In genomic region chr1:154149431-154150143, GRCm38 (mm10) we compare ENCODE assay signal across 8 mouse cellular contexts. TPM values are rescaled to one million over a fixed set of nuclear protein-coding genes. Genes with fewer than 3 reads are reported as not detected.
A peak's percentile ranks its signal among the peaks of the same experiment; 100 is the strongest.
DNase-seq lines count a peak whose midpoint lies in the region; ATAC-seq and TF ChIP-seq lines count a peak whose summit lies in the region.

No protein-coding gene starts in this region.

- H3K79me2 ChIP-seq in liver, adult 2 months (ENCODE audit: control insufficient read depth, insufficient read depth, low read length): no peaks in the 10 kb centered on the region

- no peak for TF ChIP-seq POLR2A in liver, adult 2 months (IDR thresholded peaks at IDR 0.05; ENCODE audit: extremely low read depth, insufficient read depth, low read length)

- peak overlapping the region; percentile 79 for H3K27ac ChIP-seq in liver, adult 2 months (replicated peaks; ENCODE audit: insufficient read depth, low read depth, low read length)
- peak overlapping the region; percentile 54; the same call in 1 of the 2 replicates for H3K27ac ChIP-seq in forebrain, postnatal 0 days (ENCODE audit: low read depth, low read length)
- peak overlapping the region; percentile 62 for H3K27ac ChIP-seq in midbrain, postnatal 0 days (ENCODE audit: low read depth, low read length)

- WGBS in liver, adult 2 months: 47% methylated on average over 1 of the region's 1 CpGs
- WGBS in forebrain, postnatal 0 days: 59% methylated on average over 1 of the region's 1 CpGs
- 63% methylated on average over 1 of the region's 1 CpGs for whole genome bisulfite sequencing in midbrain, postnatal 0 days

- H3K4me3 ChIP-seq in liver, adult 2 months (ENCODE audit: insufficient read depth, low read depth, low read length): no peak overlapping the region
- no peak overlapping the region for H3K4me3 ChIP-seq in forebrain, postnatal 0 days (ENCODE audit: low read depth, low read length)
- no peak overlapping the region for H3K4me3 ChIP-seq in midbrain, postnatal 0 days (ENCODE audit: low read depth, low read length)

- H3K9ac ChIP-seq in liver, adult 2 months (ENCODE audit: low read depth, low read length): peak overlapping the region; percentile 52; the same call in 1 of the 2 replicates
- no peak overlapping the region for H3K9ac ChIP-seq in forebrain, postnatal 0 days
- no peak overlapping the region for H3K9ac ChIP-seq in midbrain, postnatal 0 days (replicated peaks; ENCODE audit: low read length, poor library complexity, severe bottlenecking)

- no peak for TF ChIP-seq CTCF in liver, adult 2 months (IDR thresholded peaks at IDR 0.05; ENCODE audit: low read depth, low read length)
- TF ChIP-seq CTCF in forebrain, postnatal 0 days (IDR thresholded peaks at IDR 0.05; ENCODE audit: low read depth): no peak
- no peak for TF ChIP-seq CTCF in midbrain, postnatal 0 days (IDR thresholded peaks at IDR 0.05)

- H3K4me2 ChIP-seq in forebrain, postnatal 0 days (ENCODE audit: low read depth): no peak overlapping the region
- H3K4me2 ChIP-seq in midbrain, postnatal 0 days (ENCODE audit: low read depth, low read length, poor library complexity, severe bottlenecking): no peak overlapping the region

- peak; percentile 45; the same call in 1 of the 2 replicates for ATAC-seq in forebrain, postnatal 0 days
- ATAC-seq in midbrain, postnatal 0 days (ENCODE audit: low FRiP score): no peak

- H3K36me3 ChIP-seq in liver, adult 2 months (ENCODE audit: control insufficient read depth, insufficient read depth, low read length): no peaks in the 10 kb centered on the region
- H3K36me3 ChIP-seq in forebrain, postnatal 0 days (ENCODE audit: insufficient read depth): no peaks in the 10 kb centered on the region
- no peaks in the 10 kb centered on the region for H3K36me3 ChIP-seq in midbrain, postnatal 0 days (ENCODE audit: insufficient read depth, low read length)

- no peaks in the 10 kb centered on the region for H3K9me3 ChIP-seq in forebrain, postnatal 0 days (ENCODE audit: low read length)
- H3K9me3 ChIP-seq in midbrain, postnatal 0 days (ENCODE audit: low read length): no peaks in the 10 kb centered on the region

- peak; percentile 0 for DNase-seq in gastrocnemius, adult 18-20 months (ENCODE audit: low spot score)
- no peak for DNase-seq in gastrocnemius, postnatal 10 days
- DNase-seq in liver, adult 2 months (ENCODE audit: extremely low read depth, low read depth, low spot score): no peak
- no peak for DNase-seq in liver
- no peak for DNase-seq in forebrain, postnatal 0 days
- no peak for DNase-seq in midbrain, postnatal 0 days (ENCODE audit: low spot score)
- no peak for DNase-seq in urinary bladder, adult 18-20 months (ENCODE audit: low spot score in 2 of 2)
- no peak for DNase-seq in embryo, embryonic 9.5 days (ENCODE audit: extremely low spot score)

- peaks cover 18% of the 10 kb centered on the region for H3K4me1 ChIP-seq in liver, adult 2 months (ENCODE audit: control insufficient read depth, insufficient read depth, low read length)
- H3K4me1 ChIP-seq in forebrain, postnatal 0 days (ENCODE audit: insufficient read depth): no peaks in the 10 kb centered on the region; the same call in 1 of the 2 replicates
- H3K4me1 ChIP-seq in midbrain, postnatal 0 days (ENCODE audit: insufficient read depth, low read length): no peaks in the 10 kb centered on the region

- no peaks in the 10 kb centered on the region for H3K27me3 ChIP-seq in liver, adult 2 months (ENCODE audit: control insufficient read depth, insufficient read depth, low read length)
- no peaks in the 10 kb centered on the region for H3K27me3 ChIP-seq in forebrain, postnatal 0 days (ENCODE audit: insufficient read depth, low read length)
- H3K27me3 ChIP-seq in midbrain, postnatal 0 days (ENCODE audit: insufficient read depth, low read length): no peaks in the 10 kb centered on the region

RNA-seq across cellular contexts. Expression of gene Zfp648, which starts 51.4 kb away (rescaled TPM):
- total RNA-seq in gastrocnemius, adult 18-20 months (2021): not detected
- not detected for total RNA-seq in gastrocnemius, postnatal 10 days (2021)
- not detected in 2 replicates for total RNA-seq in liver, adult 2 months (2014; rRNA removed)
- polyA plus RNA-seq in liver, adult 2 months (2012; rRNA removed): not detected in 2 replicates
- total RNA-seq in forebrain, postnatal 0 days (2014; rRNA removed): 0.15 and 0.19 TPM in 2 replicates
- polyA plus RNA-seq in forebrain, postnatal 0 days (2015; fragmentation: Nextera tagmentation; extraction: Ambion mirVana): 0.74 and 0.93 TPM in 2 replicates
- total RNA-seq in midbrain, postnatal 0 days (2014; rRNA removed): not detected in 2 replicates
- 0.75 and 0.85 TPM in 2 replicates for polyA plus RNA-seq in midbrain, postnatal 0 days (2015; fragmentation: Nextera tagmentation; extraction: Ambion mirVana)
